Mouse (Mus musculus) left cerebral cortex, postnatal 14 days (tissue): Measurements from ENCODE around the gene Inka1. TPM values are rescaled to one million over a fixed set of nuclear protein-coding genes. Genes with fewer than 3 reads are reported as not detected.

ENCODE experiments used
- DNase-seq, 2 experiments: peaks; one replicate each; pipeline ENCODE4 v3.0.0; 2021 to 2022; ENCODE audit warnings: low spot score in 2 of 2, mixed read lengths in 1 of 2
- intact Hi-C: fragments of 180-260 bp; cut with DNase I; formaldehyde crosslinking; loops from one replicate; pipeline ENCODE4 v1.15.1; 2025
- total RNA-seq, 2 experiments: library from RNA; stranded (reverse); gene quantifications; 2 replicates each; pipeline ENCODE4 v1.2.3; 2021

The Inka1 gene
- total RNA-seq, 2 experiments from 2014 or later, result 2.7 to 3.1 TPM

DNA sequence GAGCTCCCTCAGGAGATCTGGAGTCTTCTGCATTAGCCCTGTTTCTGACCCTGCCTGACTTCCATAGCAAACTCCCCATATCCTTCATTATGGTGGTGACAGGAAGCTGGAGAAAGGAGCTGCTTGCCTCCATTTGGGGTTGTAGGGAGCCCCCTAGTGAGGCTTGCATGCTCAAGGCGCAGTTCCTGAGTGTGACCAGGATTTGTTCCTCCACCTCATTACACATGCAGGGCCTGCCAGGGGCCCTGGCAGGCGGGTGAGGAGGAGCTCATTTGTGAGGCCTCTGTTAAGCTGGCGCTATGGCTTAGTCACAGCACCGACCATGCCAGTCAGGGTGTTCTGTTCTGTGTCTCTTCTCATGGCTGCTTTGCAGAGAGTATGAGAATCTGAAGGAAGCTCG is 23.8 kb downstream of the Inka1 start:
- DNase-seq, result peak; percentile 73 to 87
- intact Hi-C loops, result loop anchor here (2.0 to 5.0 kb wide), 2 partner anchors 57 to 85 kb away; partner anchors contain the start of gene Gmppb

DNA sequence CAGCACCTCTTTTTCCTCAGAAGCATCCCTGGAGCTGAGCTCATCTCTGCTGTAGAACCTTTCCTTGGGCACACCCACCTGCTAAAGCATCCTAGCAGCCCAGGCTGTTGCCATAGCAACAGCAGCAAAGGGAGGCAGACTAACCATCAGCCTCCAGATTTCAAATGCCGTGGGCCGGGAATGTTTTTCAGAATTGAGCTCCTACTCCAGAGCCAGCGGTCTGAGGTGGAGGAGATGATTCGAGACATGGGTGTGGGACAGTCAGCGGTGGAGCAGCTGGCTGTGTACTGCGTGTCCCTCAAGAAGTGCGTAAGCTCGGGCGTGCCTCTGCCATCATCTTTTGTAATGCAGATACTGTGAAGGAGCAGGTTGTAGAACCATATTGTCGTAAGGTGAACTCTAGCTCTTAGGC is 24.3 kb downstream of the Inka1 start:
- intact Hi-C loops, result loop anchor here (5.0 kb wide), 1 partner anchor 86 kb away; the partner anchor contains the start of gene Gmppb
- peak; percentile 86 to 93 for DNase-seq

DNA sequence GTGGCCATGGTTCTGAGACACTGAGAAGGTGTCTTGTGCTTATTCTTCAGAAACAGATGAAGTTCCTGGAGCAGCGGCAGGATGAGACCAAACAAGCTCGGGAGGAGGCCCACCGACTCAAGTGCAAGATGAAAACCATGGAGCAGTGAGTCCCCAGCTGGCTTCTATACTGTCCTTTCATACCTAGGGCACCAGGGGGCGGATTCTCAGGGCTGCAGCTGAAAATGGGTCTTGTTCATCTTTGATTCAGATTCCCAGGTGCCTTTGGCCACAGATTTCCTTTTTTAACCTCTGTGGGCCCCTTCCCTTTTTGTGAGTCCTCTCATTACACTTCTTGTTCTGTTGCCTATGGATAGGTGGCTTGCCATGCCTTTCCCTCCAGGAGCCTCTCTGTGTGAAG is 24.8 kb downstream of the Inka1 start:
- DNase-seq, result no peak
- intact Hi-C loops, result loop anchor here (5.0 kb wide), 1 partner anchor 86 kb away; the partner anchor contains the start of gene Gmppb

DNA sequence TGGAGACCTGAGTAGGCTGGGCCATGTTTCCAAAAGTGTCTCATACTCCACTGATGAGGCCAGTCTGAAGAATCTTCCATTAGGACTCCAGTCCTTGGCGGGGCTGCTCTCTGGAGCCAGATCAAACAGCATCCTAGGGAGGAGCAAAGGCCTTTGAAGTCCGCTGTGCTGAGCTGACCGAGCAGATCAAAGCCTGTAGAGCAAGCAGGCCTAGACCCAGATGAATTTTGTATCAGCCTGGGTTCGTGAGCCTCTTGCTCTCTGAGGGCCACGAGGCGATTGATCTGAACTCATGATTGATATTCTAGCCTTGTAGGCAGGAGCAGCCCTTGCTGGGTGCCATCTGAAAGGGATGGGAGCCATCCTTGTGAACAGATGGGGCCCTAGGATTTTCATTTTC is 25.8 kb downstream of the Inka1 start:
- intact Hi-C loops, result loop anchor here (5.0 kb wide), 1 partner anchor 87 kb away; the partner anchor contains the start of gene Gmppb
- no peak for DNase-seq

DNA sequence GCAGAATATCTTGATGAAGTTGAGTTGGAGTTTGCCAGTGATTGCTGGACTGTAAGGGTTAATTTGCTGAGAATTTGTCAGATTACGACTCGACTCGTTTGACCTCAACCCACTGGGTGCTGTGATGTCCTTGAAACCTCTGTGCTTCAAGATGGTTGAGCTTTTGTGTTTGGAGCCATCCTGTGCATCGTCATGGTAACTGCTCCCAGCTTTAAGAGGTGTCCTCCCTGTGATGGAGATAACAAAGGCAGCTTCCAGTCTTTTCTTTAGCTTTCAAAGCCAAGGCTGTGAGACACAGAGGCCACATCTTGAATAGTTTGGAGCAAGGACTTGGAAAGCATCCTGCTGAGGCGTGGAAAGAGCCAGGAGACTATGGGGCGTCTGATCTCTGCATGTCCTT is 28.5 kb downstream of the Inka1 start:
- intact Hi-C loops, result no loop called here
- DNase-seq, result no peak

DNA sequence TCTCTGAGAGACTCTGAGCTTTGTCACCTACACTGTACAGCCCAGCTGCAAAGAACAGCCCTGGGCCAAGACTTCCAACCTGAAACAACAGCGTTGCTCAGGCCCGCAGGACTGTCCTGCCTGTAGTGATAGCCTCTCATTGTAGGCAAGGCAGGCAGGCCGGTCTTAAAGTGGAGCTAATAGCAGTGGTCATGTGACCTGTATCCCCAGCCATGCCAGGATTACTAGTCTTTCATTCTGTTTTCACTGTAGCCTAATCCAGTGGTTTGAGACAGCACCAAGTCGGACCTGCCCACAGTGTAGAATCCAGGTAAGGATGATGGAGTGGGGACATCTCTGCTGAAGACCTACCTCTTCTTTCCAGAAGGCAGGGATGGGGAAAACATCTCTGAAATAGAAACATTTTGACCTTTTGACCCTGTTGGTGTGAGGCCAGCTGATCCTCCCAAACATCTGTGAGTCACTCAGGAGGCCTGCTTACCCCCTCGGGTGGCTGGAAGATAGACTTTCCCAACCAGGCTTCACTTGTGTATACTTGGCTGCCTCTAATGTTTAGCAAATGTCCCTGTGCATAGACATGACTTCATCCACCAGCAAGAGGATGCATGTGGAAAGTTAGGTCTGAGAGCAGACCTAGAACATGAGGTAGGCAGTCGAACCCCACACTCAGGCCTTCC is 29.9 kb downstream of the Inka1 start:
- DNase-seq, result no peak
- intact Hi-C loops, result no loop called here

DNA sequence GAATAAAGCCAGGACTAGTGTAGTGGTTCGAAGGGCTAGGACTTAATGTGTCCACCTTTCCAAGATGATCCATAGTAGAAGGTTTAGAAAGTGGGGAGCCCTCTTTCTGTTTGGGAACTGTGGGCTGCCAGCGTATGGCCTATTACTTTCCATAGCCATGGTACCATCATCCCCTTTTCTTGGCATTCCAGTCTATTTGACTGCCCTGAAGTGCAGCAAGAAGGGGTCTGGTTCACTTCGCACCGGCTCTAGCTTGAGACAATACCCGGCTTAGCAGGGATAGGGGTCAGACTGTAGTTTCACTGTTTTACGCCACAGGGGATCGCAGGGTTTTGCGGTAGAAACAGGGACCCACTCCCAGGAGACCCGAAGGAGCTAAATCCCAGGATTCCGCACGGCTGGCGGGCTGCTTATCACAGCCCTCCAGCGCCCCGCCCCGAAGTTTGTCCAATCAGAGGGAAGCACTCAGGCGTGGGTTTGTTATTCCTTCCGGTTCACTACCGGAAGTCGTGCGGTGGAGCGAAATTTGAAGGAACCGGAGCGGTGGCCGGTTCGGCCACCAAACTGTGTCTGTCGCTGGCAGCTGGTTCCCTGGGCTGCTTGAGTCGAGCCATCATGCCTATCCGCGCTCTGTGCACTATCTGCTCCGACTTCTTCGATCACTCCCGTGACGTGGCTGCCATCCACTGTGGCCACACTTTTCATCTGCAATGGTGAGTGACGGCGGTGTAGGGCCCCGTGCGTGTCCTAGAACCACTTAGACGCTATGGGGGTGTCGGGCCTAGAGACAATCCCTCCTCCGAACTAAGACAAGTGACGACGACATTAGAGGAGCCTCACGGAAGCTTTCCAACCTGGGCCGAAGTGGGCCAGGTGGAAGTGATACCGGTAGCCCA is 35.0 kb downstream of the Inka1 start:
- intact Hi-C loops, result no loop called here
- peak; percentile 92 to 94 for DNase-seq

DNA sequence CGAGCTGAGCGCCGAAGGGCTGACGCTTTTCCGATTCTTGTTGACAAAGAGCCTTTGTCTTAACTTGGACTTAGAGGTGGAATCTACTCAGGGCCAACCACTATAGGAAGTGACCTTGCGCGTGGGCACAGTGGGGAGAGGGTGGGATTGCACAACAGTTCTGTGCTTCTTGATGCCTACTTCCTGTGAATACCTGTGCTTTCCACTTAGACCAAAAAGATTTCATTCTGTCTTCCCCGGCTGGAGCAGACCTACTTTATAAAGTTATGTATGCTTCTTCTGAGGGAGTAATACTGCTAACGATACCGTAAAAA is 35.8 kb downstream of the Inka1 start, which contains the start of gene Traip:
Traip (plus strand) TSS at position 215 of the 314 bp plus-strand sequence.
- no peak for DNase-seq
- intact Hi-C loops, result no loop called here

DNA sequence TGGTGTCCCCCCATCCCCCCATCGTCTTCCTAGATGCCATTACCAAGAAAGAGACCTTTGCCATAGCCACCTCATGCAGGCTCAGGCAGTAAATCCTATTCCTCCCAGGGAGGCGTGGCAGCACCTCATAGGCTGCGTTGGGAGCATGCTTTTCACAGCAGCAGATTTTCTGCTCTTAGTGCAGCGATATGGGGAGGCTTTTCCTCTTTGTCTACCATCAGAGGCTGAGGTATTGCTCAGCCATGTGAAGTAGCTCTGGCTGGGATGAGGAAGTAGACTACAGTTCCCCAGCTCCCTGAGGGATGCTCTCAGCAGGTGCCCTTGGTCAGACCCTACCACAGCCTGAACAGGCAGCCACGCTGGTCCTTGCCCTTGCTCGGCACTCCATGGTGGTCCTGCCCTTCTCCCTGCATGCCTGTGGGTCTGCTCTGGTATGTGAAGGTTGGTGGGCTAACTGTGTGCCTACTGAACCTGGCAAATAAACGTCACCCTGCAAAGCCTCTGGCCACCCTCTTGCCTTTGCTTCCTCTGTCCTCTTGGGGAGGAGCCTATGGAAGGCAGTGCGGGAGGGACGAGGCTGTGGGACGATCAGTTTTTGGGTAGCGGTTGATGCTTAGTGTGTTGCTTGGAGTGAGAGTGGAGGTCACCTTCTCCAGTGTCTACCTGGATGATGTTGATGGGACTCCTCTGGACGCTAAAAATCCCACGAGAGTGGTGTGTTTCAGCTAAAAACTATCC is 36.3 kb downstream of the Inka1 start:
- no peak for DNase-seq
- intact Hi-C loops, result no loop called here

DNA sequence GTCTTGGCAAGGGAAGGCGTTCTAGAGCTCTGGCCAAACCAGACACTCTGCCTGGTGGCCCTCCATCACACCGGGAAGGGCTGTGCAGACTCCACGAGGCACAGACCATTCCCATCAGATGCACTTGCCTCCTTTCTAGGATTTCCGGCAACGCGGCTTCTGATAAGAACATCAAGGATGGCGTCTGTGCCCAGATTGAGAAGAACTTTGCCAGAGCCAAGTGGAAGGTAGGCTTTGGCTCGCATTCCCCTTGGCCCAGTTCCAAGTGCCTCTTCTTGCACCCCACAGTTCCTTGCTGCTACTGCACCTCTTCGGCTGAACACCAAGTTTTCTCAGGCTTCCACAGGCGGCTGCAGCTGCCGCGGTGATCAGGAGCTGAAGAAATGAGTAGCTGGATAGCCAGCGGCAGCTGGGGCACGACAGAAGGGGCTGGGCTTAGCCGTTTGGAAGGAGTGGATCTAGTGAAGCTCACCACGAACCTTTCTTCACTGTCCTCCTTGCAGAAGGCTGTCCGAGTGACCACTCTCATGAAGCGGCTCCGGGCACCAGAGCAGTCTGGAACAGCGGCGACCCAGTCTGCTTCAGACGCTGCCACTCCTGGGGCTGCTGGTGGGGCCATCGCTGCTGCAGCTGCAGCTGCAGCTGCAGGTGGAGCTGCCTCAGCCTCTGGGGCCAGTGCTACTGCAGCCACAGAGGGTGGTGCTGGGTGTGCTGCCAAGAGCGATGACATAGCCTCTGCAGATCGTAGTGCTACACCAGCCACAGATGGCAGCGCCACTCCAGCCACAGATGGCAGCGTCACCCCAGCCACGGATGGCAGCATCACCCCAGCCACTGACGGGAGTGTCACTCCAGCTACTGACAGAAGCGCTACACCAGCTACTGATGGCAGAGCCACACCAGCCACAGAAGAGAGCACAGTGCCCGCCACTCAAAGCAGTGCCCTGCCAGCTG is 38.2 kb downstream of the Inka1 start:
- no peak for DNase-seq
- intact Hi-C loops, result no loop called here

DNA sequence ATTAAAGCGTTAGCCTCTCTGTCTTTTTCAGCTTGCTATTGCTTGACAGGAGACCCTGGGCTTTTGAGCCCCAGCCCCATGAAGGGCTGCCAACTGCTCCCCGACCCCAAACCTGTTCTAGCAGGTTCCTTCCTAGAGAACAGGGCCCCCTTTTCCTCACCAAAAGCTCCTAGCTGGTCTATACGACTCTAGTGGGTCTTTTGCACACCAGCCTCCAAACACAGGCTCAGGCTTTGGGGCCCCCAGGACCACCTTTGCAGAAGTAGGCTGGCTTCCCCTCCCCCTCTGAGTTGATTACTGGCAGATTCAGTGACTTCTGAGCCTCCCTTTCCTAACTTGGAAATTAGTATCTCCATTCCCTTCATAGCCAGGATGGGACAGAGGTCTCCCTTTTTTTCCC is 48.8 kb downstream of the Inka1 start:
- intact Hi-C loops, result no loop called here

DNA sequence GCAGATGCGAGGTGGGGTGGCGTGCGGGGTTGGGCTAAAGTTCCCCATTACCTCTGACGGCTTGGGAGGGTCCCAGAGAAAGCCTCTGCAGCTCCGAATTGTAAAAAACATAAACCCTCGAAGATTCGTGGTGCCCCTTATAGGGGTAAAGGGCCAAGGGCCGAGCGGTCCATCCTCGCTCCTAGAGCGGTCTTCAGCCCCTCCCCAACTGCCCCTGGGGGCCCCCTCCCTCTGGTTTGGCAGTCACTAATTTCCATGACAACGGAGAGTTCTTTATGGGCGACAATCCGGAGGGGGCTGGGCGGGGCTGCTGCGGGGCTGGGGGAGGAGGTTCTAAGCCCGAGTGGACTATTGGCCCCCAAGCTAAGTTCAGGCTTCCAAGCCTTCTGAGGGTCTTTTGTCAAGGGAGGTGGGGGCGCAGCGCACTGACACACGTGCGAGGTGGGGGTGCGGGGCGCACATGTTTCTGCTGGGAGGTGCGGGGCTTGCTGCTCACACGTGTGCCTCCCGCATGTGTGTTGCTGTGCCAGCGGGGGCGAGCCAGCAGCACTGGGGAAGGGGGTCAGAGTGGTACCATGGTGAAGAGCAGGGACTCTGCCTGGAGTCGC is 49.4 kb downstream of the Inka1 start:
- intact Hi-C loops, result no loop called here
- peak; percentile 64 to 80 for DNase-seq

More for the DNA sequence above, 48.8 kb downstream of the Inka1 start:
- no peak for DNase-seq

DNA sequence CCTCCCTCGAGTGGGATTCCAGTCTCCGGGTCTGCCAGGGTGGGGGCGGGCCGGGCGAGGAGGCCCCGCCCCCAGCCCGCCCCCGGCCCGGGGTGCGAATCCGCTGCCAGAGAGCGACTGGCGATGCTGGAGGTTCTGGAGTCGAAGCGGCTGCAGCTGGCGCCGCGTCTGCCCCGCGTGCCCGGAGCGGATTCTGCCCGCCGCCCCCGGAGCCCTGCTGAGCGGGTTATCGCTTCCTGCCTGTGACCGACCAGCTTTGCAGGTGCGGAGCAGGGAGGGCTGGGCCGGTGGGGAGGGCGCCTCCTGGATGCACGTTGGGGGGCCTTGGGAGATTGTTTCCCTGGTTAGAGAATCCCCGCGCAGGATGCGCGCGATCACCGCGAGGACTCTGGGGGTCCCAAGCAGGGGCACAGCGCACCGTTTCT is 49.9 kb downstream of the Inka1 start:
- intact Hi-C loops, result no loop called here
- DNase-seq, result peak; percentile 59 to 77

DNA sequence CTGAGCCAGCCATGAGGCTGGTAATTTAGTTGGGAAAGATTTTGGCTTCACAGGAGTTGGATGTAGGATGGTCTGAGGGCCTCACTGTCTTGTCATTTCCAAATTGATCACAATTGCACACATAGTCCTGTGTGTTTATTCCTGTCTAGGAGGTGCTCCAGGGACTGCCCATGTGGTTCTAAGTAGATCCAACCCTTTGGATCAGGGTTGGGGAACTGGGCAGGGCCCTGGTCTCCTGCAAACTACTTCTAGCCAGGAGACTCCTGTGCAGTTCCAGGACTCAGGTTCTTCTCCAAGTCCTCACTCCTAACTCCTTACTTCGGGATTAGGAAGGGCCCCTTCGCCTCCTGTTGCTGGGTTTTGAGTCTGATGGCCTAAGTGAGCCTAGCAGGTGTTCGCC is 50.3 kb downstream of the Inka1 start, which contains the start of gene Camkv:
Camkv (plus strand) TSS at position 301 of the 400 bp plus-strand sequence.
- intact Hi-C loops, result no loop called here
- DNase-seq, result no peak
